Mouse (Mus musculus) spleen, adult 2 months (tissue): Measurements from ENCODE around the gene Cadm1. TPM values are rescaled to one million over a fixed set of nuclear protein-coding genes. Genes with fewer than 3 reads are reported as not detected.

Experiments used
- DNase-seq, 2 experiments: peaks; one replicate each; pipeline versions ENCODE4 v3.0.0 to v3.0.0-alpha.2; 2012 to 2021; ENCODE audit warnings: low spot score in 2 of 2, low read depth in 1 of 2
- H3K27ac ChIP-seq: fragments of 200-500 bp; 2 replicates; pipeline ENCODE4 v1.5.1; 2012; ENCODE audit warnings: low read length, inconsistent platforms; ENCODE audit not compliant: insufficient read depth
- H3K27me3 ChIP-seq: fragments of 200-500 bp; 2 replicates; pipeline ENCODE4 v1.6.1; 2012; ENCODE audit warnings: mild to moderate bottlenecking, moderate library complexity, low read length, inconsistent platforms; ENCODE audit not compliant: control insufficient read depth, insufficient read depth
- H3K36me3 ChIP-seq: fragments of 200-500 bp; 2 replicates; pipeline ENCODE4 v1.6.1; 2012; ENCODE audit warnings: mild to moderate bottlenecking, low read length, inconsistent platforms; ENCODE audit not compliant: control insufficient read depth, insufficient read depth
- H3K4me1 ChIP-seq: fragments of 200-500 bp; 2 replicates; pipeline ENCODE4 v1.6.1; 2011; ENCODE audit warnings: inconsistent platforms; ENCODE audit not compliant: control insufficient read depth, insufficient read depth, insufficient read length
- H3K4me3 ChIP-seq: fragments of 200-500 bp; 2 replicates; pipeline ENCODE4 v1.5.1; 2011; ENCODE audit warnings: mild to moderate bottlenecking, inconsistent platforms; ENCODE audit not compliant: insufficient read depth, insufficient read length; ENCODE audit errors: extremely low read depth
- CTCF ChIP-seq: fragments of 200-500 bp; IDR thresholded peaks from 2 replicates; pipeline ENCODE4 v1.5.1; 2011; ENCODE audit warnings: mild to moderate bottlenecking, inconsistent platforms; ENCODE audit not compliant: insufficient read depth, insufficient read length, insufficient replicate concordance; ENCODE audit errors: extremely low read depth
- POLR2A ChIP-seq: fragments of 200-500 bp; IDR thresholded peaks from 2 replicates; pipeline ENCODE4 v1.6.1; 2011; ENCODE audit warnings: low read depth, low read length, inconsistent platforms
- WGBS: fragments of 180-500 bp; shearing (Covaris S2); methylation state at CpG from one replicate; pipeline ENCODE4 v1.1.7; 2018; 5-methylcytosine and 5-hydroxymethylcytosine counted together
- polyA plus RNA-seq: library from polyadenylated mRNA; depleted of rRNA; stranded (reverse); fragments of >200 nt; gene quantifications from 2 replicates; pipeline ENCODE4 v1.2.3, GENCODE M21; 2012

The Cadm1 gene
- polyA plus RNA-seq, 1 experiment, result 13.0 TPM

GRCm38 (mm10) chr9:47771953-47772352 lies 242.0 kb downstream of the Cadm1 start:
- Histone ChIP-seq H3K4me1 (no peaks in the 10 kb centered on the region), H3K4me3 (no peak overlapping the region), H3K27me3 (no peaks in the 10 kb centered on the region), H3K27ac (no peak overlapping the region), H3K36me3 (no peaks in the 10 kb centered on the region)
- TF ChIP-seq POLR2A (no peak), CTCF (no peak)
- 76% methylated on average over 5 of the region's 5 CpGs for WGBS
- no peak for DNase-seq

- TF ChIP-seq POLR2A (no peak), CTCF (no peak)
- Histone ChIP-seq H3K27me3 (no peaks in the 10 kb centered on the region), H3K4me1 (no peaks in the 10 kb centered on the region), H3K27ac (no peak overlapping the region), H3K36me3 (no peaks in the 10 kb centered on the region), H3K4me3 (no peak overlapping the region)
- 77% methylated on average over 6 of the region's 6 CpGs for WGBS
- DNase-seq, result no peak
Observed at GRCm38 (mm10) chr9:47772750-47773149, 242.8 kb downstream of the Cadm1 start.

- no peak for DNase-seq
- no peaks in the 10 kb centered on the region for H3K27me3 ChIP-seq
- no peak for TF ChIP-seq POLR2A
- TF ChIP-seq CTCF, result no peak
- 31% methylated on average over 9 of the region's 9 CpGs for WGBS
- no peak overlapping the region for H3K4me3 ChIP-seq
- no peaks in the 10 kb centered on the region for H3K36me3 ChIP-seq
- H3K4me1 ChIP-seq, result no peaks in the 10 kb centered on the region
- H3K27ac ChIP-seq, result no peak overlapping the region
Observed at GRCm38 (mm10) chr9:47776941-47777919, 247.3 kb downstream of the Cadm1 start.

GRCm38 (mm10) chr9:47778438-47778837 lies 248.5 kb downstream of the Cadm1 start:
- TF ChIP-seq CTCF (no peak), POLR2A (no peak)
- H3K4me1 ChIP-seq, result no peaks in the 10 kb centered on the region
- H3K27ac ChIP-seq, result no peak overlapping the region
- no peaks in the 10 kb centered on the region for H3K27me3 ChIP-seq
- H3K36me3 ChIP-seq, result no peaks in the 10 kb centered on the region
- DNase-seq, result no peak
- WGBS, result 85% methylated on average over 11 of the region's 11 CpGs
- no peak overlapping the region for H3K4me3 ChIP-seq

- DNase-seq, result no peak
- WGBS, result 84% methylated on average over 6 of the region's 6 CpGs
- no peaks in the 10 kb centered on the region for H3K27me3 ChIP-seq
- TF ChIP-seq POLR2A (no peak), CTCF (no peak)
- no peak overlapping the region for H3K27ac ChIP-seq
- H3K36me3 ChIP-seq, result no peaks in the 10 kb centered on the region
- no peak overlapping the region for H3K4me3 ChIP-seq
- no peaks in the 10 kb centered on the region for H3K4me1 ChIP-seq
Observed at GRCm38 (mm10) chr9:47779291-47779690, 249.3 kb downstream of the Cadm1 start.

GRCm38 (mm10) chr9:47786642-47787041 lies 256.7 kb downstream of the Cadm1 start:
- H3K27ac ChIP-seq, result no peak overlapping the region
- H3K4me1 ChIP-seq, result no peaks in the 10 kb centered on the region
- 78% methylated on average over 3 of the region's 3 CpGs for WGBS
- TF ChIP-seq POLR2A (no peak), CTCF (no peak)
- DNase-seq, result no peak
- no peaks in the 10 kb centered on the region for H3K27me3 ChIP-seq
- H3K36me3 ChIP-seq, result no peaks in the 10 kb centered on the region
- no peak overlapping the region for H3K4me3 ChIP-seq

GRCm38 (mm10) chr9:47798478-47798877 lies 268.5 kb downstream of the Cadm1 start:
- Histone ChIP-seq H3K36me3 (no peaks in the 10 kb centered on the region), H3K27ac (no peak overlapping the region), H3K4me1 (no peaks in the 10 kb centered on the region), H3K27me3 (no peaks in the 10 kb centered on the region), H3K4me3 (no peak overlapping the region)
- WGBS, result 89% methylated on average over 5 of the region's 5 CpGs
- no peak for TF ChIP-seq POLR2A
- TF ChIP-seq CTCF, result no peak
- no peak for DNase-seq
